Mouse (Mus musculus): ENCODE measurements at regions not wholly inside any gene's neighbourhood (a gene's known extent, or its start where the extent isn't known, plus 50 kb on each side); places are given as distances from the start of the nearest gene placed in this dataset.
A peak's percentile ranks its signal among the peaks of the same experiment; 100 is the strongest.

DNA sequence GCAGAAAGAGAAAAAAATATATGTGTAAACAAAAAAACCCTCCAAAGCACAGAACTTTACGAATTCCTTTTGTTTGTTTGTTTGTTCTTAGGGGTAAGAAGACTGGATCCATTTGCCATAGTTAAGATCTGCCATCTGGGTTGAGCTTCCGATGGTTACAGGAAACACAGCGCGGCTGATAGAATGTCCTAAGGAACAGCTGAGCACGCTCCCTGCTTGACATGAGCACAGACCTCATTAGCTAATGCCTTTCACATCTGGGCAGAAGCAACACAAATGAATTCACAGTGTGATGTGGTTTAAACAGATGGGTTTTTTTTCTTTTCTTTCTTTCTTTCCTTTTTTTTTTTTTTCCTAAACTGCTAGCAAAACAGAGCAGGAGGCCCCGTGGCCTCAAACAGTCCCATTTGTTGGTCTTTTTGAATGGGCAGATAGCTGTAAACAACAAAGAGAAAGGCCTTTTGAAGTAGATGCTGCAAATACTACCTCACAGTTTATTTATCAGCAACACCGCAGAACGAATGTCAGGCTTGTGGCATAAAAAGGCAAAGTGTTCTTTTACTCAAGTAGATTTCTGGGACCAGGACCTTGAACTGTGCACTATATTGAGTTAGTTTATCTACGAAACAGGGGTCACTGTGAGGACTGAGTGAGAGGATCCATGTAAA lies 61.0 kb upstream of the Raph1 start:
- DNase-seq = peak; percentile 45 to 59

DNA sequence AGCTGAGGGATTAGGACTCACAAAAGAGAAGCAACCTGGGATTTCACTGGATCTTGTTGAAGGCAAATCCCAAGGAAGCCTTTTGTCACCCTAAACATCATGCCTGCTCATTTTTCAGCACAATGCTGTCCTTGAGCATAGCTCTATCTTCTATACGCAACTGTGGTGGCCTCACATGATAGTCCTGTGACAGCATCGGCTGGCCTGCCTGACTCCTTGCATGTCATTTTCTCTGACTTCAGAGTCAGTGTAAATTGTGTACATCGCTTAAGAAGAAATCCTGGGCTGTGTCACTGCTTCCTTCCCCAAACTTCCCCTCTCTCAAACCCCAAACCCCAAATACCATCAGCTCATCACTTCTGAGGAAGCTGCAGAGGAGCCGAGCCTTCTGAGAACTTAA lies 60.5 kb upstream of the Raph1 start:
- DNase-seq = peak in 1 of 2 experiments; percentile 30

DNA sequence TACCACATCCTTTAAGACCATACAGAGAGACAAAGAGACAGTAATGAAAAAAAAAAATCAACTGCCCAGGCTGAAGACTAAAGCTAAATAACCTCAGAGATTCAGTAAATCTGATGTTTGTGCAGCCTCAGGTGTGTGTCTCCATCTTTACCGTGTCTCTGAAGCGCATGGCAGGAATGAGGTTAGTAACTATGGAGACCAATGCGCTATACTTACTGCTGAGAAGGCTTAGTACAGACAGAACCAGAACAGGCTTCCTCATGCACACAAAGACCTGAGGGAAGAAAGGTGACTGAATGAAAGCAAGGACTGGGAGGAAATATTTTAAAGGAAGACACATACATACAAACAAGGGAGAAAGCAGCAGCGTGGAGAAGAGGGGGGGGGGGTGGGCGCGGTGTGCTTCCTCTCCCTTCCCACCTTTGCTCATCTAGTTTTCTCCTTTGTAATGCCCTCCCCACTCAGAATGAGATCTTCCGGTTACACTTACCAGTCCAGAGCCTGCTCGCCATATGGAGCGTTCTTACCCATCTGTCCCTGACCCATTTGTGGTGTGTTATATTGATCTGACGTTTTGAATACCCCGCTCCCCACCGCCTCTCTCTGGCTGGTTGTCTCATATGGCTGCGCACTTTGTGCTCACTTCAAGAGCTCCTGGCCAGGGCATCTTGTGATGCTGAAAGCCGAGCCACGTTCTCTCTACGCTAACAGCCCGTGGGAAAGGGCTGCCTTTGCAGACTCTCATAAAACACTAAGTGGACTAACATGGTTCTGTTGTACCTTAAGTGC lies 59.0 kb upstream of the Raph1 start:
- DNase-seq = peak in 1 of 2 experiments; percentile 2

DNA sequence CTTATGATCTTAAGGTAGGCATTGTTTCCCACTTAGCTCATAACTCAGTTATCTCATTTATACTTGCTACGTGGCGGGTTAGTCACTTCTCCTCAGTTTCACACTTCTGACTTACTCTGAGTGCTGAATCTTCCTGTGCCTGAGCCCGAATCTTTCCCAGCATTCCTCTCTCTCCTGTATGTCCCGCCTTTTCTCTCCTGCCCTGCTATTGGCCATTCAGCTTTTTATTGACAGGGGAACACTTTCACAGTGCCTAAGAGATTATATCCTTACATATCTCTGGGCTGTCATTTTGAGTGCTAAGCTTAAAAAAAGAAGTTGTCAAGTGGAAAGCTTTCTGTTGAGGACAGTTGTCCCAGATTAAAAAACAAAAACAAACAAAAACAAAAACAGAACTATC lies 57.3 kb upstream of the Raph1 start:
- peak in 1 of 2 experiments; percentile 32 for DNase-seq

DNA sequence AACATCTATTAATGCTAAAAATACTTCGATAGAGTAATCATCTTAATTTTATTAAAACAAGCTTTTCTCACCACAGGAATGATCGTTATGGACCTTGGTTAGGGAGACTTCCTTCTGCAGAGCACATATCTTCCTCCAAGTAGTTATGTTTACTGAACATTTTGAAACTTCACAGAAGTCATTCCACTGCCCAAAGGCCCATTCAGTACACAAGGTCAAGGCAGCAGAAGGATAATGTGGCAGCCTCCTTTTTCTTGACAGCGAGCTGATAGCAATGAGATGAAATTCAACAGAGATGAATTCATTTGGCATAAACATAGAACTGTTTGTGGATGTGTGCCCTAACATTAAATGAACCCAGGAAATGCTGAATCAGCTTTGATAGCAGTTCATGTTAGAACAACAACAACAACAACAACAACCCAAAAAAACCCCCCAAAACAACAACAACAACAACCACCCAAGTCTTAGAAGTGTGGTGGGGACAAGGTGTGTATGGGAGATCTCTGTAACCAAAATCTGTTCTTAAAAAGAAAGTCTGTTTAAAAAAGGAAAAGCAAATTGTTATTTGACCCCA lies 56.6 kb upstream of the Raph1 start:
- peak; percentile 37 to 54 for DNase-seq

DNA sequence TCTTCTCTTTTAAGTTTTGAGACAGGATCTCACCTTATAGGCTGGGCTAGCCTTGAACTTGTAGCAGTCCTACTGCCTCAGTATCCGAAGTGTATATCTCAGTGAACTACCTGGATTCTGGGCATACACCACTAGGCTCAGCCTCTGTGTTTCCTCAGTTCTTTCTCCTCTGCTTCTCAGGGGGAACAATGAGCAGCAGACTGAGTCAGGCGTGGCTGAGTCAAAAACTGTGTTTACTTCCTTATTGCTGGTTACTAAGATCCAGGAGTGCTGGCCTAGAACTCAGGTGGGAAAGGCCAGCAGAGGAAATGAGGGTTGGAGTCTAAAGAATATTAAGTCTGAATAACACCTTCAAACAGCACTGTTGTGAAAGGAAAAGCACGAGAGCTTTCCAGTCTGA lies 54.9 kb upstream of the Raph1 start:
- DNase-seq = peak; percentile 15 to 33

DNA sequence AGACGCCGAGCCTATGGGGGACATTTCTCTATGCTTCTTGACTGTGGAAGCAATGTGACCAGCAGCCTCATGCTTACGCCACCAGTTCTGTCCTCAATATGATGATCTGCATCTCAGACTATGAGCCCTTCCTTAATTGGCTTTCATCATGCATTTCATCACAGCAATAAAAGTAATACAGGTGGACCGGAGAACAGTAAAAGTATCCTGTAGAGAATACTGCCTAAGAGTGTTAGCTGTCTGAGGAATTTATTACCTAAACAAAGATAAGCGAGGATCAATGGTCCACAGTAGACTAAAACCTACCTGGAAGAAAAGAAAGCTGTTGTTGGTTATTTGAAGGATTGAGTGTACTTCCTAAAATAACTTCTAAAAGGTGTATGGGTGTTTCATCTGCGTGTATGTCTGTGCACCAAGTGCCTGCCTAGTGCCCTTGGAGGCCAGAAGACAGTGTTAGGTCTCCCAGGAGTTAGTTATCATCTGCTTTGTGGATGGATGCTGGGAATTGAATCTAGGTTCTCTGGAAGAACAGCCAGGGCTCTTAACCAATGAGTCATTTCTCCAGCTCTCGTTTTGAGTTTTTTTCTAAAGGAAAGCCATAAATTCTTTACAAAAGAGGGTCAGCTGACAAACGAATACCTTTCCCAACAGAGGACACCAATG lies 54.3 kb upstream of the Raph1 start:
- peak in 1 of 2 experiments; percentile 1 for DNase-seq

DNA sequence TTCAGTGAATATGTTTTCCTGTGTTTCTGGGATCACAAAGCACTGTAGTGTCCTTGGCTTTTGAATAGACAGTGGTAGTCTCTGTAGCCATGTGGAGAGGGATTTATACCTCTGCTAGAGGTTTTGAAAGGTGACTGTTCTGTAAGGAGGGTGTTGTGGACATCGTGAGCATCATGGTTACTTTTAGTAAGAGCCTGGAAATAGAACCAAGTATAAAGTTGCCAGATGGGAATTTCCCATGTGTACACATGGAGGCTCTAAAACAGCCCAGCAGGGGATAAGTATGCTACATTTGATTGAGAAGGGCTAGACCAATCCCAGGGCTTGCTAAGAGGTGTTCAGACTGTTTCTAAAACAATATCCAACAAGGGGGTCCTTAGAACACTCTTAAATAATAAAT lies 51.5 kb upstream of the Raph1 start:
- peak in 1 of 2 experiments; percentile 9 for DNase-seq

DNA sequence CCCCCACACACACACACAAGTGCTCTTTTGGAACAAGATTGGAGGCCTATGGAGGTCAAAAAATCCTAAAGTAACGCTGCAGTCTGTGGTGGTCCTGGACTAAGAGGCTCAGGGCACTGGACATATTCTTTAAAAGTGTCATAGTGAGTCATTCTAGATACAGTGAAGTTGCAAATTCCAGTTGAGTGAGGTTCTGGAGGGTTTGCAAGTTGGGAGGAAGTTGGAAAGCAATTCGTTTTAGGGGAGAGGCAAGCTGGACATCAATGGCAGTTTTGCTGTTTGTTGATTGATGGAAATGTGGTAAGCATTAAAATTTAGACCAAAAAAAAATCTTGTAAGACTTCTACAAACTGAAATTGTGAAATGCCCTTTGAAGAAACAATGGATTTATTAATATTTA lies 50.0 kb upstream of the Raph1 start:
- DNase-seq = peak in 1 of 2 experiments; percentile 20

Data from heart, adult 18-20 months (tissue).